Mouse (Mus musculus) erythroblast, embryonic 14.5 days (primary cell): Measurements from ENCODE around the gene Dnmt3a.

Experiments
- GATA1 ChIP-seq: IDR thresholded peaks from 2 replicates; pipeline ENCODE4 v1.6.1; 2012; ENCODE audit warnings: low read length, inconsistent platforms, mixed read lengths
- TAL1 ChIP-seq: IDR thresholded peaks from 3 replicates; pipeline ENCODE4 v1.6.1; 2012; ENCODE audit warnings: low read length, inconsistent platforms, mixed read lengths

DNA sequence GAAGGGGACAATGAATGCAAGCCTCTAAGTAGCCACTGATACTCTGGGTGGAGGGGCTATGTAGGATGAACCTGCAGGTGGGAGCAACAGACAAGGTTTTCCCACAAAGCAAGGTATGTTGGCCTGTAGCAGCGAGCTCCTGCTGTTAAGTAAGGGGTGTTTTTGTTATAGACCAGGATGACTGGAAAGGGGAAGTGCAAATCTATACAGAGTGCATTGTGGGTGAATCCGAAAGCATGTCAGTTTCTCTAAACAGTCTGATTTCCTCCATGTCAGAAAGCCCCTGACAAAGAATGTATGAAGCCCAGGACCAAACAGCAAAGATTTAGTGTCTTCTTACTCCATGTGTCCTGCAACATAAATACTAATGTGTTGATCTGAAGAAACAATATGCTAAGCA lies 34.7 kb upstream of the Dnmt3a start:
- no peak for TF ChIP-seq GATA1
- TF ChIP-seq TAL1: no peak
